Mouse (Mus musculus) cortical plate, adult 2 months (tissue): ENCODE measurements around the gene Prss36.

Source experiments
- CTCF ChIP-seq: fragments of 200-500 bp; IDR thresholded peaks from 2 replicates; pipeline ENCODE4 v1.5.1; 2011; ENCODE audit warnings: mild to moderate bottlenecking, control low read depth, low read length; ENCODE audit not compliant: insufficient read depth; ENCODE audit errors: extremely low read depth
- POLR2A ChIP-seq: fragments of 200-500 bp; IDR thresholded peaks from 2 replicates; pipeline ENCODE4 v1.6.1; 2011; ENCODE audit warnings: mild to moderate bottlenecking, low read length, control low read depth; ENCODE audit not compliant: insufficient read depth; ENCODE audit errors: extremely low read depth

GRCm38 (mm10) chr7:127952864-127953581 is 6.5 kb upstream of the Prss36 start:
- no peak for TF ChIP-seq CTCF
- TF ChIP-seq POLR2A = no peak
